Mouse (Mus musculus) cortical plate, adult 2 months (tissue): ENCODE results near the gene Pyroxd1.

Experiments used
- CTCF ChIP-seq: fragments of 200-500 bp; IDR thresholded peaks from 2 replicates; pipeline ENCODE4 v1.5.1; 2011; ENCODE audit warnings: mild to moderate bottlenecking, control low read depth, low read length; ENCODE audit not compliant: insufficient read depth; ENCODE audit errors: extremely low read depth
- POLR2A ChIP-seq: fragments of 200-500 bp; IDR thresholded peaks from 2 replicates; pipeline ENCODE4 v1.6.1; 2011; ENCODE audit warnings: mild to moderate bottlenecking, low read length, control low read depth; ENCODE audit not compliant: insufficient read depth; ENCODE audit errors: extremely low read depth

DNA sequence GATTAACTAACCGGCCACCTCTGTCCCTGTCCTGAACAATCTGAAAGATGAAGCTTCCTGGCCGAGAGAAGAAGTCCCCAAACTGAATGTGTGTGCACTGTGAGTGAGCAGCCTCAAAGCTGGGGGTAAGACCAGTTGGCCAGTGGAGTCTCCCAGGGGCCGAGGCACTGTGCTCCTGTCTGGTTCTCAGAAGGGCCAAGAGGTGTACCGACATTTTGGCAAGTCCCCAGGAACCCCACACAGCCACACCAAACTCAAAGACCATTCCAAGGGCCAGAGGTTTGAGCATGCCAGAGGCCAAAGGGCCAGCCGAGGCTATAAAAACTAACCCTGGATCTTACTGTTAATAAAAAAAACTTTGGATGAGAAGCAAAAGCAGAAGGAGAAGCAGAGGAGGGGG is 31.2 kb upstream of the Pyroxd1 start:
- TF ChIP-seq CTCF (no peak), POLR2A (no peak)
